Mouse (Mus musculus) liver, postnatal 0 days (tissue): ENCODE data around the gene Comtd1. TPM values are rescaled to one million over a fixed set of nuclear protein-coding genes. Genes with fewer than 3 reads are reported as not detected.

ENCODE experiments used
- ATAC-seq: fragments of 200-750 bp; cut with Nextera tagmentation; 2 replicates; pipeline ENCODE4 v1.8.0; 2017; ENCODE audit warnings: mild to moderate bottlenecking, moderate library complexity
- DNase-seq: peaks from one replicate; pipeline ENCODE4 v3.0.0-alpha.2; 2016
- H3K27ac ChIP-seq: fragments of 300-500 bp; sonication (generic); 2 replicates; pipeline ENCODE4 v1.5.1; 2014; ENCODE audit warnings: antibody characterized with exemption, moderate library complexity, mild to moderate bottlenecking, low read depth
- H3K27me3 ChIP-seq: fragments of 300-500 bp; sonication (generic); 2 replicates; pipeline ENCODE4 v1.6.1; 2014; ENCODE audit warnings: low read length, control low read depth, mixed read lengths; ENCODE audit not compliant: insufficient read depth
- H3K36me3 ChIP-seq: fragments of 300-500 bp; sonication (generic); replicated peaks from 2 replicates; pipeline ENCODE4 v1.6.1; 2014; ENCODE audit warnings: mild to moderate bottlenecking, control low read depth, low read length, moderate library complexity, mixed read lengths; ENCODE audit not compliant: insufficient read depth
- H3K4me1 ChIP-seq: fragments of 300-500 bp; sonication (generic); 2 replicates; pipeline ENCODE4 v1.6.1; 2014; ENCODE audit warnings: antibody characterized with exemption, mild to moderate bottlenecking, control low read depth; ENCODE audit not compliant: insufficient read depth
- H3K4me2 ChIP-seq: fragments of 300-500 bp; sonication (generic); 2 replicates; pipeline ENCODE4 v1.6.1; 2014; ENCODE audit warnings: low read depth, mild to moderate bottlenecking, low read length, moderate library complexity, mixed read lengths
- H3K4me3 ChIP-seq: fragments of 300-500 bp; sonication (generic); 2 replicates; pipeline ENCODE4 v1.5.1; 2014; ENCODE audit warnings: low read depth, low read length
- H3K9ac ChIP-seq: fragments of 300-500 bp; sonication (generic); replicated peaks from 2 replicates; pipeline ENCODE4 v1.6.1; 2014; ENCODE audit warnings: mild to moderate bottlenecking, moderate library complexity
- H3K9me3 ChIP-seq: fragments of 300-500 bp; sonication (generic); 2 replicates; pipeline ENCODE4 v1.6.1; 2016; ENCODE audit warnings: mild to moderate bottlenecking, control low read depth, low read length, mixed read lengths
- CTCF ChIP-seq: sonication (generic); IDR thresholded peaks from 2 replicates; pipeline ENCODE4 v1.5.1; 2016; ENCODE audit warnings: antibody characterized with exemption, low read depth
- EP300 ChIP-seq: IDR thresholded peaks from 2 replicates; pipeline ENCODE4 v1.6.1; 2016; ENCODE audit warnings: antibody characterized with exemption, low read depth, mild to moderate bottlenecking
- WGBS: fragments of 180-500 bp; shearing (Covaris S2); extraction: QIAGEN DNeasy Blood & Tissue Kit; methylation state at CpG from one replicate; pipeline ENCODE4 v1.1.7; 2014; ENCODE audit not compliant: insufficient replicate concordance; 5-methylcytosine and 5-hydroxymethylcytosine counted together
- polyA plus RNA-seq: library from polyadenylated mRNA; unstranded; fragments of >200 nt; fragmentation: Nextera tagmentation; extraction: Ambion mirVana; gene quantifications from 2 replicates; pipeline ENCODE4 v1.2.1, GENCODE M21; 2015

Comtd1 gene
- polyA plus RNA-seq, 1 experiment from 2014 or later, result 14.2 TPM

GRCm38 (mm10) chr14:21822795-21823374 lies 25.9 kb downstream of the Comtd1 start:
- Histone ChIP-seq H3K4me3 (no peak overlapping the region), H3K4me1 (peaks cover 19% of the 10 kb centered on the region), H3K9me3 (no peaks in the 10 kb centered on the region), H3K36me3 (no peaks in the 10 kb centered on the region), H3K4me2 (peak overlapping the region; percentile 38), H3K27me3 (no peaks in the 10 kb centered on the region), H3K27ac (peak overlapping the region; percentile 84), H3K9ac (peak overlapping the region; percentile 21; the same call in 1 of the 2 replicates)
- ATAC-seq (peak; percentile 92), DNase-seq (peak; percentile 76)
- WGBS, result 20% methylated on average over 7 of the region's 7 CpGs
- peak; percentile 90 for TF ChIP-seq EP300
- no peak for TF ChIP-seq CTCF

DNA sequence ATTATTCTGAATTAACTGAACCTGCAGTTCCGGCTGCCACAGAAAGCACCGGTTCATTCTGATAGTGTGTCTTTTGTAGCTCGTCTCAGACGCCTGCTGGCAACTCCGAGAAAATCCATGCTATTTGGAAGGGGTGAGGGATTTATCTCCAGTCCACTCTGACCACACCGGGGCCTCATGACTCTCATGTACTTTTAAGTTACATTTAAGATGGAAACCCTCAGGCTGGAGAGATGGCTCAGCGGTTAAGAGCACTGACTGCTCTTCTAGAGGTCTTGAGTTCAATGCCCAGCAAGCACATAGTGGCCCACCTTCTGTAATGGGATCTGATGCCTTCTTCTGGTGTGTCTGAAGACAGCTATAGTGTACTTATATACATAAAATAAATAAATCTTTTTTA lies 26.5 kb downstream of the Comtd1 start:
- peaks cover 19% of the 10 kb centered on the region for H3K4me1 ChIP-seq
- no peak overlapping the region for H3K9ac ChIP-seq
- H3K4me3 ChIP-seq, result no peak overlapping the region
- DNase-seq (no peak), ATAC-seq (no peak)
- no peaks in the 10 kb centered on the region for H3K36me3 ChIP-seq
- peak overlapping the region; percentile 84 for H3K27ac ChIP-seq
- no peak for TF ChIP-seq CTCF
- TF ChIP-seq EP300, result no peak
- H3K9me3 ChIP-seq, result no peaks in the 10 kb centered on the region
- H3K4me2 ChIP-seq, result no peak overlapping the region
- no peaks in the 10 kb centered on the region for H3K27me3 ChIP-seq
- WGBS, result 68% methylated on average over 7 of the region's 7 CpGs

GRCm38 (mm10) chr14:21820880-21821505 lies 27.8 kb downstream of the Comtd1 start:
- H3K4me3 ChIP-seq, result no peak overlapping the region
- no peak overlapping the region for H3K27ac ChIP-seq
- TF ChIP-seq CTCF (peak; percentile 57), EP300 (no peak)
- ATAC-seq (no peak), DNase-seq (no peak)
- H3K27me3 ChIP-seq, result no peaks in the 10 kb centered on the region
- H3K36me3 ChIP-seq, result no peaks in the 10 kb centered on the region
- no peak overlapping the region for H3K4me2 ChIP-seq
- H3K4me1 ChIP-seq, result peaks cover 14% of the 10 kb centered on the region
- no peaks in the 10 kb centered on the region for H3K9me3 ChIP-seq
- no peak overlapping the region for H3K9ac ChIP-seq
- 81% methylated on average over 4 of the region's 4 CpGs for WGBS

DNA sequence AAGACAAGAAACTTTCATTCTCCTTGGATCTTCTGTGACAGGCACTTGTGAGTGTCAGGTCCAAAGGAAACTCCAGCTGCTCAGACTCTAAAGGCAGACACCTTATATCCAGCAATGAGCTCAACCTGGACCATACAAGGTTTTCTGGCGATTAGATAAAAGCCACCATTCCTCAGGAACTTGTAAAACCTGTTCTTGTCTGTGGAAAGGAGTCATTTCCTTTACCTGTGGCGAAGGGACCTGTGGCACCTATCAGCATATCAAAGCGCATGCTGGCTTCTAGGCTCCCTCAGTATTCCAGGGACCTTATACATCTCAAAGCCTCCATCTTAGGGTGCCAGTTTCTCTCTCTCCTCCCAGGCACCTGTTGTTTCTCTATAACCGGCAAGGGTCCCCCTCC lies 31.3 kb downstream of the Comtd1 start:
- no peaks in the 10 kb centered on the region for H3K36me3 ChIP-seq
- H3K9me3 ChIP-seq, result no peaks in the 10 kb centered on the region
- H3K27ac ChIP-seq, result no peak overlapping the region
- H3K27me3 ChIP-seq, result no peaks in the 10 kb centered on the region
- no peak for DNase-seq
- WGBS, result 58% methylated on average over 4 of the region's 4 CpGs
- TF ChIP-seq EP300 (no peak), CTCF (no peak)
- H3K4me2 ChIP-seq, result no peak overlapping the region
- H3K4me3 ChIP-seq, result no peak overlapping the region
- no peak overlapping the region for H3K9ac ChIP-seq
- no peak for ATAC-seq
- H3K4me1 ChIP-seq, result peaks cover 8% of the 10 kb centered on the region

GRCm38 (mm10) chr14:21816255-21816654 lies 32.5 kb downstream of the Comtd1 start:
- ATAC-seq, result no peak
- H3K27ac ChIP-seq, result no peak overlapping the region
- H3K27me3 ChIP-seq, result no peaks in the 10 kb centered on the region
- no peak overlapping the region for H3K4me3 ChIP-seq
- H3K4me2 ChIP-seq, result no peak overlapping the region
- no peak overlapping the region for H3K9ac ChIP-seq
- no peak for TF ChIP-seq CTCF
- no peak for TF ChIP-seq EP300
- H3K9me3 ChIP-seq, result no peaks in the 10 kb centered on the region
- WGBS, result 72% methylated on average over 3 of the region's 3 CpGs
- no peaks in the 10 kb centered on the region for H3K36me3 ChIP-seq
- H3K4me1 ChIP-seq, result peaks cover 8% of the 10 kb centered on the region
- no peak for DNase-seq

DNA sequence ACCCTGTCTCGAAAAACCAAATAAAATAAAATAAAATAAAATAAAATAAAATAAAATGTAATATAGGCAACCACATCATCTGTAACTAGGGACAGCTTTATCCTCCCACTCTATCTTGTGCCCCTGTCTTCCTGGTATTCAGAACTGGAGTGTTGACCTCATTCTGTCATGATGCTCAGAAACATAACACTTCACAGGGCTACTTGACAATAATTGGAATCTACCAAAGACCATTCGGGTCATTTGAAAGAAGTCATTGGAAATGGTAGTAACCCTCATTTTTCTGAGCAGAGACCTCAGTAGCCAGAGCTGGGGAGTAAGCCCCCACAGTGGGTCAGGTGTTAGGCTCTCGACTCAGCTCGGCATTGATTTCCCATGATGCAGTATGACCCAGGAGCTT lies 34.2 kb downstream of the Comtd1 start:
- TF ChIP-seq EP300 (no peak), CTCF (no peak)
- Histone ChIP-seq H3K27me3 (no peaks in the 10 kb centered on the region), H3K4me2 (no peak overlapping the region), H3K9ac (no peak overlapping the region), H3K4me1 (peaks cover 8% of the 10 kb centered on the region), H3K9me3 (no peaks in the 10 kb centered on the region), H3K36me3 (no peaks in the 10 kb centered on the region), H3K4me3 (no peak overlapping the region), H3K27ac (no peak overlapping the region)
- 84% methylated on average over 4 of the region's 4 CpGs for WGBS
- DNase-seq (no peak), ATAC-seq (no peak)
